Mouse (Mus musculus) heart, postnatal 0 days (tissue): ENCODE results near the gene Clpp.

ENCODE experiments used
- CTCF ChIP-seq: IDR thresholded peaks from 2 replicates; pipeline ENCODE4 v1.5.1; 2016; ENCODE audit warnings: antibody characterized with exemption, control low read depth, low read depth
- EP300 ChIP-seq: IDR thresholded peaks from 2 replicates; pipeline ENCODE4 v1.6.1; 2016; ENCODE audit warnings: antibody characterized with exemption, low read depth

- TF ChIP-seq EP300, result no peak
- TF ChIP-seq CTCF, result no peak
These were observed 37.4 kb downstream of the Clpp start for GRCm38 (mm10) chr17:57027471-57027870.
